Mouse (Mus musculus) kidney, embryonic 14.5 days (tissue): Measurements from ENCODE around the gene Lekr1. TPM values are rescaled to one million over a fixed set of nuclear protein-coding genes. Genes with fewer than 3 reads are reported as not detected.

ENCODE experiments used
- ATAC-seq: fragments of 200-750 bp; cut with Nextera tagmentation; 2 replicates; pipeline ENCODE4 v1.8.0; 2017; ENCODE audit warnings: moderate number of reproducible peaks, mild to moderate bottlenecking, moderate TSS enrichment, moderate library complexity; ENCODE audit not compliant: low FRiP score, low TSS enrichment
- H3K27ac ChIP-seq: fragments of 300-500 bp; sonication (generic); 2 replicates; pipeline ENCODE4 v1.5.1; 2014; ENCODE audit warnings: low read depth, mild to moderate bottlenecking, low read length, moderate library complexity, mixed read lengths
- H3K27me3 ChIP-seq: fragments of 300-500 bp; sonication (generic); 2 replicates; pipeline ENCODE4 v1.6.1; 2014; ENCODE audit warnings: mild to moderate bottlenecking, low read length; ENCODE audit not compliant: control insufficient read depth, insufficient read depth
- H3K36me3 ChIP-seq: fragments of 300-500 bp; sonication (generic); 2 replicates; pipeline ENCODE4 v1.6.1; 2014; ENCODE audit warnings: low read length, mixed read lengths; ENCODE audit not compliant: control insufficient read depth, insufficient read depth
- H3K4me1 ChIP-seq: fragments of 300-500 bp; sonication (generic); 2 replicates; pipeline ENCODE4 v1.6.1; 2014; ENCODE audit warnings: low read length, mixed read lengths; ENCODE audit not compliant: control insufficient read depth, insufficient read depth
- H3K4me2 ChIP-seq: fragments of 300-500 bp; sonication (generic); replicated peaks from 2 replicates; pipeline ENCODE4 v1.6.1; 2014; ENCODE audit warnings: low read depth, mild to moderate bottlenecking, low read length
- H3K4me3 ChIP-seq: fragments of 300-500 bp; sonication (generic); 2 replicates; pipeline ENCODE4 v1.5.1; 2014; ENCODE audit warnings: mild to moderate bottlenecking, low read length
- H3K9ac ChIP-seq: fragments of 300-500 bp; sonication (generic); 2 replicates; pipeline ENCODE4 v1.6.1; 2014; ENCODE audit warnings: low read depth, mild to moderate bottlenecking, low read length, moderate library complexity
- H3K9me3 ChIP-seq: fragments of 300-500 bp; sonication (generic); 2 replicates; pipeline ENCODE4 v1.6.1; 2016; ENCODE audit warnings: low read length; ENCODE audit not compliant: control insufficient read depth
- WGBS: fragments of 180-500 bp; shearing (Covaris S2); extraction: QIAGEN DNeasy Blood & Tissue Kit; methylation state at CpG from one replicate; pipeline ENCODE4 v1.1.7; 2014; 5-methylcytosine and 5-hydroxymethylcytosine counted together
- polyA plus RNA-seq: library from polyadenylated mRNA; unstranded; fragments of >200 nt; fragmentation: Nextera tagmentation; extraction: Ambion mirVana; gene quantifications from 2 replicates; pipeline ENCODE4 v1.2.1, GENCODE M21; 2014

Gene Lekr1
- polyA plus RNA-seq, 1 experiment from 2014 or later: 7.2 TPM

DNA sequence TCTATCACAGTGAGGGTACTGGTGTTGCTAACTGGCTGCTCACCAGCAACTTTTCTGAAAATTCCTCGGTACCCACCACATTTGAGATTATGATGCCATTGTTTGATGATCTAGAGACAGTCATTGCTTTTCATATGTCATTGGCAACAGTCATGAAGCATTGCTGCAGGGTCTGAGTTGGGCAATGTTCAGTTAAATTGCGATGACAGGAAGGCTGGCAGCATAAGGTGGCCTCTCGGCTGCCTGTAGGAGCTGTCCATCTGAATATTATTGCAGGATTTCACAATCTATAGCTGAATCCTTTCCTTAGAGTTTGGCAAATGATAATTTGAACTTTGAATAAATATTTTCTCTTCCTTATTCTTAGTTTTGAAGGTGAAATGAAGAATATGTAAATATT is 48.3 kb downstream of the Lekr1 start:
- Histone ChIP-seq H3K27ac (no peak overlapping the region), H3K9ac (no peak overlapping the region), H3K36me3 (no peaks in the 10 kb centered on the region), H3K4me3 (no peak overlapping the region), H3K4me1 (no peaks in the 10 kb centered on the region), H3K4me2 (no peak overlapping the region), H3K27me3 (no peaks in the 10 kb centered on the region), H3K9me3 (no peaks in the 10 kb centered on the region)
- WGBS: 91% methylated on average over 3 of the region's 3 CpGs
- ATAC-seq: no peak

DNA sequence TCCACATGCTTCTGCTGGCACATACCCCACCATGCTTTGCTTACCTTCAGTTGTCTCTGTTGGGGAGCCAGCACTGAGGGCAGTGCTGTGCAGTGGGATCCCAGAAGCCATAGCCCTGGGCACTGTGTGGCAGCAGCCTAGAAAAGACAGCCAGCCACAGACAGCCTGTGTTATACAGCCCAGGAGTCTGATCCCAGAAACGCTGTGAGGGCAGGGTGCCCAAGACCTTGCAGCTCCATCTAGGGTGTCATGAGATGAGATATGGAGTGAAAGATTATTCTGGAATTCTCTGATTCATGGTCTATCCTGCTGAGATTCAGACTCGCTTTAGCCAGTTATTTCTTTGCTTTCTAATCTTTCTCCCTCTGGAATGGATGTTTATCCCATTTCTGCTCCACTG is 51.4 kb downstream of the Lekr1 start:
- Histone ChIP-seq H3K36me3 (no peaks in the 10 kb centered on the region), H3K9me3 (no peaks in the 10 kb centered on the region), H3K27ac (no peak overlapping the region), H3K27me3 (no peaks in the 10 kb centered on the region), H3K4me2 (no peak overlapping the region), H3K4me3 (no peak overlapping the region), H3K4me1 (no peaks in the 10 kb centered on the region), H3K9ac (no peak overlapping the region)
- 85% methylated on average over 2 of the region's 2 CpGs for WGBS
- no peak for ATAC-seq

DNA sequence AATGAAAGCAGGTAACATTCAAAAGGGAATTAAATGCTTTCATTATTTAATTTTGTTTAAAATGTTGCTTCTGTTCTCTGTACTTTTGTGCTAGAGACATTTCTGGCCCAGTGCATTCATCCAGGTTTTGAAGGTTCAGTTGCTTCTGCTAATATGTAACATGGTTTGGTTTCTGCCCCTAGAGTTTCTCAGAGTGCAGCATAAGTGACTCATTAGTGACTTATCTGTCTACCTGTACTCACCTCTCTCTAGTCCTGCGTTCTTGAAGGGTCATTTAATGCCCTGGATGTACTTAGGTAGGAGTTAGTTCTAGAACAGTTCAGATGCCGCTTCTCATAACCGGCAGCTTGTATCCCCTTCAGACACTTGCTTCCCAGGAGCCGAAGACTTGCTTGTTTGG is 56.9 kb downstream of the Lekr1 start:
- H3K4me1 ChIP-seq: no peaks in the 10 kb centered on the region
- ATAC-seq: no peak
- H3K27me3 ChIP-seq: no peaks in the 10 kb centered on the region
- no peak overlapping the region for H3K27ac ChIP-seq
- H3K9ac ChIP-seq: no peak overlapping the region
- no peak overlapping the region for H3K4me3 ChIP-seq
- no peaks in the 10 kb centered on the region for H3K36me3 ChIP-seq
- 88% methylated on average over 4 of the region's 4 CpGs for WGBS
- no peak overlapping the region for H3K4me2 ChIP-seq
- H3K9me3 ChIP-seq: no peaks in the 10 kb centered on the region

- no peak overlapping the region for H3K4me2 ChIP-seq
- no peaks in the 10 kb centered on the region for H3K4me1 ChIP-seq
- H3K27me3 ChIP-seq: no peaks in the 10 kb centered on the region
- H3K27ac ChIP-seq: no peak overlapping the region
- no peaks in the 10 kb centered on the region for H3K9me3 ChIP-seq
- H3K36me3 ChIP-seq: no peaks in the 10 kb centered on the region
- H3K4me3 ChIP-seq: no peak overlapping the region
- H3K9ac ChIP-seq: no peak overlapping the region
- WGBS: 83% methylated on average over 4 of the region's 4 CpGs
- no peak for ATAC-seq
These were observed 57.6 kb downstream of the Lekr1 start for GRCm38 (mm10) chr3:65723664-65724063.

DNA sequence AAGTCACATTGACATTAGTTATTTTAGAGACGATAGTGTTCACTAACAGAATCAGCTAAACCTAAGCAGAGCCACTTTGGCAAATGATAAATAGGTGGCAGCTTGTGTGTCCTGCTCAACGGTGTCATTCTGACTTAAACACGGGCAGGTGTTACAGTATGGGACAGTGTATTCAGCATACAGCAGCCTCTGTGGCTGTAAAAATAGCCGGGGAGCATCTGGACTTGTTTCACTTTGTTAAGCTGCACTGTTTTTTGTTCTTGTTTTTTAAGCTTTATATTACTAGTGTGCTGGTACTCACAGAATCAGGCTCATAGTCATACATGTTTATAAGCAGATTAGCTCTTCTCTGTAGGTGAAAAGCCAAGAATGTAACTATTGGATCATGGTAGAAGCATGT is 71.8 kb downstream of the Lekr1 start:
- no peaks in the 10 kb centered on the region for H3K4me1 ChIP-seq
- H3K27me3 ChIP-seq: no peaks in the 10 kb centered on the region
- no peak for ATAC-seq
- no peak overlapping the region for H3K9ac ChIP-seq
- H3K36me3 ChIP-seq: no peaks in the 10 kb centered on the region
- WGBS: 90% methylated on average over 4 of the region's 4 CpGs
- H3K4me2 ChIP-seq: no peak overlapping the region
- no peaks in the 10 kb centered on the region for H3K9me3 ChIP-seq
- no peak overlapping the region for H3K4me3 ChIP-seq
- H3K27ac ChIP-seq: no peak overlapping the region

- no peak for ATAC-seq
- no peak overlapping the region for H3K9ac ChIP-seq
- H3K4me2 ChIP-seq: no peak overlapping the region
- no peak overlapping the region for H3K4me3 ChIP-seq
- no peaks in the 10 kb centered on the region for H3K27me3 ChIP-seq
- H3K4me1 ChIP-seq: no peaks in the 10 kb centered on the region
- no peak overlapping the region for H3K27ac ChIP-seq
- WGBS: 82% methylated on average over 4 of the region's 4 CpGs
- no peaks in the 10 kb centered on the region for H3K36me3 ChIP-seq
- no peaks in the 10 kb centered on the region for H3K9me3 ChIP-seq
These were observed 78.9 kb downstream of the Lekr1 start for GRCm38 (mm10) chr3:65744936-65745335.

DNA sequence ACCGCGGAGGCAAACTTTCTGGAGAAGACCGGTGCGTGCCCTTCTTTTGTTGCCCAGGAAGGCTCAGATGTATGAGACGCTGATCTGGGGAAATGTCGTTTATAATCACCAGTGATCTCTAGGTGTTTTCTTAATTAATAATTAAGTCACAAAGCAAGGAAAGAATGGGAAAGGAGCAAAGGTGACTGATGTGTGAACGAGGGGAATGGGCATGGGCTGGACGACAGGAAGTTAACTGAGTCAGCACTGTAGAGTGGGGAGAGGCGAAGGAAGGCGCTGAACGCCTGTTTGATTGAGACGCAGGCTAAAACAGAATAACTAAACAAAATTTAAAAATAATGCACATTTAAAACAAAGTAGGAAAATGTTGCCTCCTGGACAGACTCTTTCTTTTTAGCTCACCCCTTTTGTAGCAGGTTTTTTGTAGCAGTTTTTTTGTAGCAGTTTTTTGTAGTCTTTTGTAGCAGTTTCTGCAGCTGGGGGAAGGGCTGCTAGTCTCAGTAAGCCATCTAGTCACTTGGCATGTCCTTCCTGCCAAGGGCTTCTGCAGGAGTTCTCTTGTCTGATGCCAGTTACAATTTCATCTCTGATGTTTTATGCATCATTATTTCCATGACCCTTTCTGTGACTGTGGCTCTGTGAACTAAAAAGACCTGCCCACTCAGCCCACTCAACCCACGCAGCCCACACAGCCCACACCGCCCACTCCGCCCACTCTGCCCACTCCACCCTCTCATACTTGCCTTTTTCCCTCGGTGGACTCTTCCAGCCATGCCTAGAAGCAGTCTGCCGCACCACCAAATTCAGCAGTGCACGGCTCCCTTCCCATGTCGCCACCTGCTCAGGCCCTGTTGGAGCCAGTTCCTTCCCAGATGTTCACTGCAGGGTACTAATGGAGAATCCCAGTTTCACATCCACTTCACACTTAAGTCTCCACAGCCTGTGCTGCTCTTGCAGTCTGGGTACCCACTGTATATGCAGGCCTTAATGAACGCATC is 98.8 kb downstream of the Lekr1 start:
- no peaks in the 10 kb centered on the region for H3K36me3 ChIP-seq
- H3K27me3 ChIP-seq: no peaks in the 10 kb centered on the region
- no peak overlapping the region for H3K27ac ChIP-seq
- no peaks in the 10 kb centered on the region for H3K9me3 ChIP-seq
- no peak overlapping the region for H3K9ac ChIP-seq
- no peak overlapping the region for H3K4me2 ChIP-seq
- ATAC-seq: no peak
- no peaks in the 10 kb centered on the region for H3K4me1 ChIP-seq
- no peak overlapping the region for H3K4me3 ChIP-seq
- WGBS: 82% methylated on average over 20 of the region's 20 CpGs

DNA sequence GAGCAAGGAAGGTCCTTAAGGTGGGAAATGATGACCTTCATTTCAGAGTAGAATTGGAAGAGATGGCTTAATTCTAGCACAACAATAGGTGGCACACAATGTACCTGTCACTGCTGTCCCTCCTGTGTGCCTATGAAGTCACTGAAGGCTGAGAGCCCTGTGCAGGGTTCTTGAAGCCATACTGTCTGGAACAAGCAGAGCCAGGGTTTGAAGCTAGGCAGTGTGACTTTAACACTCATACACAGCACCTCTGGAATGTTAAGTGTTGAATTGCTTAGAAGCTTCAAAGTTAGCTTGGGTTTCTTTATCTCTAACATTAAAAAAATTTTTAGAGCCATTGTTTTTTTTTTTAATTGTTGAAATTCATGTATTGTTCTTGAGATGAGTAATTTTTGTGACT is 100.4 kb downstream of the Lekr1 start:
- H3K9me3 ChIP-seq: no peaks in the 10 kb centered on the region

DNA sequence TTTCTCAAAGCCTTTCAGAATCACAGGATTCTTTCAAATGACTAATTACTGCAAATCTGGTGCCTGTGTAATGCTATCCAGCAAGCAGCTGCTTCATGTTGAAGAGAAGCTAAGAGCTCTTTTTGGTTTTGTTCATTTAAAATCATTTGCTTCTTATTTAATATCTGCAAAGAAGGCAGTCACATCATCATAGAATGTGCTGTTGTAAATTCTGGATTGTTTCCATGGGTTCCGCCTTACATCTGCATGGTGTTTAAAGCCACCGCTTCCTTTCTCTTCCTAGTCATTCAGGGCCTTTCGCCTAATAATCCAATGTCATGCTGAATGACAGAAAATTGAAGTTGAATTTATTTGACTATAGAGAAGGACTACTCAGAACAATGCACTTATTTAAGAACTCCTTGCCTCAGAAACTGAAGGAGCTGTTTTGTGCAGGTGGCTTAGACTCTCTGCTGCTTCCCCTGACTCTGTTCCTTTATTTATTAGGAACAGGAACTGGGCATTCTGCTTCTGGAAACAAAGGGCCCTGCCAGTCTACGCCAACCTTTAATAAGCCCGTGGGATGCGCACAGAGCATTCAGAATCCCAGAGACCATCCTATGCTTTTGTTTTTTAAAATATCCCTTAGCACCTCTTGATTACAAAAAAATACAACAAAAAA is 101.3 kb downstream of the Lekr1 start:
- H3K9me3 ChIP-seq: no peaks in the 10 kb centered on the region
- no peak overlapping the region for H3K27ac ChIP-seq
- no peak for ATAC-seq
- no peaks in the 10 kb centered on the region for H3K36me3 ChIP-seq
- WGBS: 90% methylated on average over 6 of the region's 6 CpGs
- H3K4me2 ChIP-seq: no peak overlapping the region
- no peak overlapping the region for H3K9ac ChIP-seq
- no peaks in the 10 kb centered on the region for H3K27me3 ChIP-seq
- H3K4me1 ChIP-seq: no peaks in the 10 kb centered on the region
- H3K4me3 ChIP-seq: no peak overlapping the region

More for the DNA sequence above, 100.4 kb downstream of the Lekr1 start:
- Histone ChIP-seq H3K27ac (no peak overlapping the region), H3K9ac (no peak overlapping the region), H3K27me3 (no peaks in the 10 kb centered on the region), H3K4me1 (no peaks in the 10 kb centered on the region), H3K36me3 (no peaks in the 10 kb centered on the region), H3K4me3 (no peak overlapping the region), H3K4me2 (no peak overlapping the region)
- no peak for ATAC-seq
